Mouse (Mus musculus): ENCODE data around the gene Copb1.

DNA sequence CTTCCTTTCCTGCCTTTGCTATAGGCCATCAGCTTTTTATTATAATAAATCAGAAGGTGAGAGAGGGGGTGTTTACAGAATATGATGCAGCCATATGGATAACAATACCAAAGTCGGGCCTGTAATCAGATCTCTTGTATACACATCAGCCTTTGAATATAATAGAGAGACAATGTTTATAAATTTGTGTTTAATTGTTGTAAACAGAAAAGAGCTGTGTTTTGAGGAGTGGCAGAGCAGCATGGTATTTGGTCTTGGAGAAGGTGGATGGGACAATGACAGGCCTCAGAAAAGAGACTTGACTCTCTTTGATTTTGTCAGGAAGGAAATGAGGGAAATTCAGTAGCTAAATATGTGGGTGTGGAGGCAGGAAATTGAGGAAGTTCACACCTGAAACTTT lies 56.3 kb downstream of the Copb1 start:
- no peak for TF ChIP-seq CTCF (IDR thresholded peaks at IDR 0.05; ENCODE audit: control insufficient read depth, insufficient read depth, insufficient replicate concordance, low read depth, low read length)
- TF ChIP-seq POLR2A (IDR thresholded peaks at IDR 0.05; ENCODE audit: control insufficient read depth, low read depth, low read length): no peak

All from testis, adult 2 months (tissue).